Mouse (Mus musculus) neural tube, embryonic 10.5 days (tissue): Measurements from ENCODE around the gene N4bp2l1.

Experiments
- DNase-seq: peaks from one replicate; pipeline ENCODE4 v3.0.0-alpha.2; 2017; ENCODE audit warnings: low spot score; ENCODE audit errors: extremely low spot score

N4bp2l1 gene

DNA sequence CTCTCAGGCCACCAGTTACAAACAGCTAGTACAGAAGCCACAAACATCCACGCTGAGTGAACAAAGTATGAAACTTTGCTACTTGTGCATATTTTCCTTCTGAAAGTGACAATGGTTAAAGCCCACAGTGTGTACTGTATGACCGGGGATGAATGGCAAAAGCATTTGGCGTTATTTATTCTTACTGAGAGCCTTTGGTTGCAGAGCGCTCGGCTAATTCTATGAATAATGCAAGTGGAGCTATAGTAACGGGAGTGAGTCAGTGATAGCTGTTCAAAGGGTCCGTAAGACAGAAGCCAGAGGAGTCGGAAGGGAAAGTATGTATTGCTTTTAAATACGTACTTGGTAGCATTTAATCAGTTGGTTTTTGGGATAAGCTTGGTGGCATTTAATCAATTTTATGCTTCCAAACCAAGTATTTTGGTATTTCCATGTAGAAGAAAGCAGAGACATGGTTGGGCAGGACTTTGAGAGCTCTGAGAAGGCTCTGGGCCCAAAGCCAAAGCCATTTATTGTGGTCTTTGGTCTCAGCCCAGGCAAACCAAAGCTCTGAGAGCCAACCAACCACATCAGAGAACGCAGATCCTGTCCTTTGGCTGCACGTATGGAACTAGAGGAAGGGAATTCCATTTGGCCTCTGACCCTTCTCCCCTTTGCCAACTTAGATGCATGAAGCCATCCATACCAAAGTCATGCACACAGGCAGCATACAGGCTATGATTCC lies 26.3 kb downstream of the N4bp2l1 start:
- no peak for DNase-seq

DNA sequence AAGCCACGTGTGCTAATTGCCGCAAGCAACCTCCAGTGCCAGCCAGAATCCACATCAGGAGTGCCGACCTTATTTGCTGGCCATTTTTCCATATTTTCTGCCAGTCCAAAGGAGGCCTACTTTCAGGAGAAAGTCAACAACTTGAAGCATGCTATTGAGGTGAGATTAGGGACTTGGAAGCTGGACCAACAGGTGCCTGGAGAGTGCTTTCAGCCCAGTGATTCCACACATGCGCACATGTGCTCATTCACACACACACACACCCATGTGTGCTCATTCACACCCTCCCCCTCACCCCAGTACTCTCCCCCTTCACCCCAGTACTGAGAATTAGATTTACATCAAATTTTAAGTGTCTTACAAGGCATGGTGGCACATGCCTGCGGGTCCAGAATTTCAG lies 30.0 kb downstream of the N4bp2l1 start:
- no peak for DNase-seq

DNA sequence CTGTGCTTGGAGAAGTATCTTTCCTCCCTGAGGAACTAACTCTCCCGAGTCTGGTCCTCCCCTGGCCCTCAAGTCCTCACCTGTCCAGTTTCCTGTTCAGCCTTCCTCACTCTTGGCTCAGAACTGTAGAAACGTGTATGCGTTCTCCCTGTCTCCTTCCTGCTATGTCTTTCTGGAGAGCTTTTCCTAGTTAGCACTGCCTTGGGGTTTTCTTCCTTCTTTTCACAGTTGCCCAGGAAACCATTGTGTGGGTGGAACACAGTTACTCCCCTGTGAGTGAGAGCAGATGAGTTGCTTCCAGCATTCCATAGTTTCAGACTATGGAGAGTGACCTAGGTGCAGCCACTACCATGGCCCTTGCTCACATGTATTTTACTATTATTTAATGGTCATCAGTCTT lies 30.8 kb downstream of the N4bp2l1 start:
- DNase-seq, result no peak

DNA sequence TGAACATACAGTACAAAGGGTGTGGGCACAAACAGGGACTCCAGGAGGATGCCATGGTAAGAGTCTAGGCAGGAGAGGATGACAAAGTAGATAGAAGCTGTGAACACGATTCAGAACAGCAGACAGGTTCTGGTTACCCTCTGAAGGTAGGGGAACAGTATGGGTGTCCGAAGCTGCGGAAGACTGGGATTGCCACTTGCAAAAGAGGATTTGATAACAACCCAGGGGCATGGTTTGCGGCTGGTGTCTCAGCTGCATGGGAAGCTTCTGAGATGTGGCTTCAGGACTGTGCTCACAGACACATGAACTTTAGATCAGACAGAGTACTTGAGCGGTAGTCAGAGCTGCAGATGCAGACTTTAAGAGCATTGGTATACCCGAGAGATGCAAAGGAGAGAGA lies 32.6 kb downstream of the N4bp2l1 start:
- no peak for DNase-seq

DNA sequence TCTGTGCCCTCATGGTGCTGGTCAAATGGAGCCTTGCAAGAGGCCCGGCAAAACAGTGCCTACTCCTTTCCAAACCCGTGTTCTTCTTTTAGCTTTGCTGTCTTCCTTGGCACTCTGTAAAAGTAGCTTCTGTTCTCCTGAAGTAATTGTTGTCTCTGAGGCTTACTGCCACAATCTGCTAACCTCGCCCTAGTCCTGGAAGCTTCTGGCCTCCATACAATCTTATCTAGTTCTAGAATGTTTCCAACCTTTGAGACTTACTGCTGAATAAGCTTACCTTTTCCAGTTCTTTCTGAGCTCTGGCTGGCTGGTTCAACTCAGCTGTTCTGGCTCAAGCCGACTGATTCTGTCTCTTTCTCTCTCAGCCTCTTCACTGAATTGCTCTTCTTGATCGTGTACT lies 35.2 kb downstream of the N4bp2l1 start:
- no peak for DNase-seq

DNA sequence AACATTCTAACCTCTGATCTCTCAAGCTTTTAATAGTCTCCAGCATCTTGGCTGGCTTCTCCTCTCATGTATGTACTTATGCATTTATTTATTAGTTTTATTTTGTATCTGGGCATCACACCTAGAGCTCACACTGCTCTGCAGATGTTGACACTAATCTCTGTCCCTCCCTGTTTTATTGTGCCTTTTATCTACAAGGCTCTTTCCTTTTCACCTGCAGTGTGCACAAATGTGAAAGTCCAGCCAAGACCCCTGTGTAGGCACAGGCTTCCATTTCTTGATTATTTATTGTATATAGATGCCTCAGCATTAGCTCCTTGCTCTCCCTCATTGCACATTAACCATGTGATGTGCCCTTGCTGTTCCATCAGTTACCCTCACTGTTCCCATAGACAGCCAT lies 35.6 kb downstream of the N4bp2l1 start:
- DNase-seq, result no peak

DNA sequence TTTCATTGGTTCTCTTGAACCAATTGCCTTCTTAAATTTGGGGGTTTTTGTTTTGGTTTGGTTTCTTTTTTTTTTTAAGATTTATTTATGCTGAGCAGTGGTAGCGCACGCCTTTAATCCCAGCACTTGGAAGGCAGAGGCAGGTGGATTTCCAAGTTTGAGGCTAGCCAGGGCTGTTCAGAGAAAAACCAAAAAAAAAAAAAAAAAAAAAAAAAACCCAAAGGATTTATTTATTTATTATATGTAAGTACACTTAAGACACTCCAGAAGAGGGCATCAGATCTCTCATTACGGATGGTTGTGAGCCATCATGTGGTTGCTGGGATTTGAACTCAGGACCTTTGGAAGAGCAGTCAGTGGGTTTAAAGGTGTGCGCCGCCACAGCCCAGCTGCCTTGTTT lies 36.1 kb downstream of the N4bp2l1 start:
- no peak for DNase-seq

DNA sequence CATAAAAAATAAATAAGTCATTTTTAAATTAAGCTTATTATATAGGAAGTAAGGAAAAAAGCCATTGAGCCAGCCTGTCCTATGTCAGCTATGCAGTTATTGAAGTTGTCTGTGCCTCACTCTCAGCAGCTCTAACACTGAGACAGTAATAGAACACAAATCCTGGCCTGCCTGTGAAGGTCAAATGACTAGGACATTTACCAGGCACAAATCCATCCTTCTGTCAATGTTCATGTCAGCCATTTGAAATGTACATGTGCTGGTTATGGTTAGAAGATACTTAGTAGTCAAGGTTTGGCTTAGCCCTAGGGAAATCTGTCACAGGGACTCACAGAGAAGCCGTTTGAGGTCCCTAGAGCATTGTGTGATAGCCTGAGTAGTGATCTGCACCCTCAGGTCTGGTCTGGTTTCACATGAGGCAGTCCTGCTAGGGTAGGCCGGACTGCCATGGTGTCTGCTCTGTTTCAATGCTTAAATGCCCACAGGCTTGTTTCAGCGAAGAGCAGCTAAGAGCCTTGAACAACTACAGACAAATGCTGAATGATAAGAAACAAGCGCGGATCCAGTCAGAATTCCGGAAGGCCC lies 37.4 kb downstream of the N4bp2l1 start:
- DNase-seq, result no peak

DNA sequence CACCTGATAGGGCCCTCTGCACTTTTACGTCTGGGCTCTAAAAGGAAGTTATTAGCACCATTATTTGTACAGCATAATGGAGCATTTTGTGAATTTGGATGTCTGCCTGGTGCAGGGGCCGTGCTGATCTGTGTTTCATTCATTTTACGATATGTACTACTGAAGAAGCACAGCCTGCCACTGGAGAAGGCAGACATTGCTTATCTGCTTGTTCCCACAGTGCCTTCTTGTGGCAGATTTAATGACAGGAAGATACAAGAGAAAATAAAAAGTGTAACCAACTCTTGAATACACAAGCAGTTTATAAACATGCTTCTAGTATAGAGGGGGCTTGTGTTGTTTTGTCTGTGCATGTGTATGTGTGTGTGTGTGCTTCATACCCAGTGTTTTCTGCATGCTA lies 45.4 kb downstream of the N4bp2l1 start:
- no peak for DNase-seq

DNA sequence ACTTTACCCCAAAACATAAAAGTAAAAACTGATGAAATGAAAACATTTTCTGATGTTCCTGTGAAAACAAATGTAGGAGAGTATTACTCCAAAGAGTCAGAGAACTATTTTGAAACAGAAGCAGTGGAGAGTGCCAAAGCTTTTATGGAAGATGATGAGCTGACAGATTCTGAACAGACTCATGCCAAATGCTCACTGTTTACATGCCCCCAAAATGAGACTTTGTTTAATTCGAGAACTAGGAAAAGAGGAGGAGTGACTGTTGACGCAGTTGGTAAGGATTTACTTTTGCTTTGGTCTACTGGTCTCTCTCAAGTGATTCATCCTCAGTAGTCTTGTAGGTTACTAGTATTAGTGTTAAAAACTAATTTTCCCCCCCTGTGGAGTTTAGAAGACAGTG lies 53.8 kb downstream of the N4bp2l1 start:
- no peak for DNase-seq

DNA sequence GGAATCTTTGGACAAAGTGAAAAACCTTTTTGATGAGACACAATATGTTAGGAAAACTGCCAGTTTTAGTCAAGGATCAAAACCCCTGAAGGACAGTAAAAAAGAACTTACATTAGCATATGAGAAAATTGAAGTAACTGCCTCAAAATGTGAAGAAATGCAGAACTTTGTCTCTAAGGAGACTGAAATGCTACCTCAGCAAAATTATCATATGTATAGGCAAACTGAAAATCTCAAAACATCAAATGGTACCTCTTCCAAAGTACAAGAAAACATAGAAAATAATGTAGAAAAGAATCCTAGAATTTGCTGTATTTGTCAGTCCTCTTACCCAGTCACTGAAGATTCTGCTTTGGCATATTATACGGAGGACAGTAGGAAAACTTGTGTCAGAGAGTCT lies 55.7 kb downstream of the N4bp2l1 start:
- DNase-seq, result no peak

DNA sequence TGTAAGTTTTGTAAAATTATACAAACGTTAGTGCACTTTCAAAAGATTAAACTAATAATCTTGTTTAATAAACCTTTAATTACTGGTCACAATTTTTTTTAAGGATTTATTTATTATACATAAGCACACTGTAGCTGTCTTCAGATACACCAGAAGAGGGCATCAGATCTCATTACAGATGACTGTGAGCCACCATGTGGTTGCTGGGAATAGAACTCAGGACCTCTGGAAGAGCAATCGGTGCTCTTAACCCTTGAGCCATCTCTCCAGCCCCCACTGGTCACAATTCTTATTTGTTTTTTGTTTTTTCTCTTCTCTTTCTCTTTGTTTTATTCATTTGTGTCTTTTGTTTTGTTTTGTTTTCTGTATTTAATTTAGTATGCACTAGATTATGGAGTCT lies 71.7 kb downstream of the N4bp2l1 start:
- no peak for DNase-seq

DNA sequence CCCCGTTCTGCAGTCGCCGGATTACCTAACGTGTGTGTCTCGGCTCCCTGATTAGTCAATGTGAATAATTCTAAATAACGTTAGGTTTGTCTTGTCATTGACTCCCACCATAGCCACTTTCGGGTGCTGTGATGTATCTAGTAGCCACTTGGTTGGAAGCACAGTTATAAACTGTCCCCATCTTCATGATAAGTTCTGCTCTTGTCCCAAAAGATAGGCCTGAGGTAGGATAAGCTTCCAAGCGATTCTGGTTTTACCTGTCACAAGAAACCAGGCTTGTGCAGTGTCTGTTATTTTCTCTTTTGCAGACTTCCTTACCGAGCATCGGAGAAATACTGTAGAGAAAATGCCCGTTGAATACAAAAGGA lies 74.1 kb downstream of the N4bp2l1 start:
- no peak for DNase-seq

DNA sequence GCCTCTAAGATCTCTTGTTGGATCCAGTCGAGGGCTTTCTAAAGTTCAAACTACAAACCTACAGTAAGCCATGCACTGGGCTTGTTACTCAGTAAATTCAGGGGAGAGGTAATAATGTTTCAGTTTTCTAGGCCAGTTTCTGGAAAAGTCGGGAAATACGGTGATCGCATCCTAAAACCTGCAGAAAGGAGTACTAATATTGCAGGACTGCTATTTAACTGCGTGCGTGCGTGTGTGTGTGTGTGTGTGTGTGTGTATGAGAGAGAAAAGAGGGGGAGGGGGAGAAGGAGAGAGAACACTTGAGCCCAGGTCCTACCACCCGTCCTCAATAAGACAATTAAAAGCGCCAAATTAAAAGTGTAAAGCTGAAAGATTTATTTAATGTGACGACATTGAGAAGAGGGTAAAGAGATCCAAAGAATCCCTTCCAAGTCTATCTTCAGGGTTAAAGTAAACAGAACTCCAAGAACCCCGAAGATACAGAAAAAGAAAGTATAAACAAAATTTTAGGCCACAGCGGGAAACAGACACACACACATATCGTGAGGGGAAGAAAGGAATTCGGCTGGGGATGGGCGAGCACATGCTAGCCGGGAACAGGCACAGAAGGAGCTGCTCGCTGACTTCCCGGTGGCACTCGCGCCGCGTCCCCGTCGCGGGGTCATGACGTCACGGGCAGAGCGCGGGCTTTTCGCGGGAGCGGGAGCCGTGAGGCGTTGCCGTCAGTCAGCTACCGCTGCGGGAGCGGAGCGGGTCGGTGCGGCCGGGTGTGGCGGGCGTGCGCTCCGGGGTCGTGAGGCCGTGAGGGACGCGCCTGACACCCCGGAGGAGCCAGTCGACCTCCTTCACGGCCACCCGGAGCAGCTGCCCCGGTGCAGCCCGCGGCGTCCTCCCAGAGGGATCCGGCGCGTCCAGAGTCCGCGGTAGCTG lies 74.8 kb downstream of the N4bp2l1 start, which contains the start of gene Brca2:
TSS of gene Brca2 (plus strand) at position 694 of the 930 bp plus-strand sequence.
- peak; percentile 96 for DNase-seq
